In the genomic region with DNA sequence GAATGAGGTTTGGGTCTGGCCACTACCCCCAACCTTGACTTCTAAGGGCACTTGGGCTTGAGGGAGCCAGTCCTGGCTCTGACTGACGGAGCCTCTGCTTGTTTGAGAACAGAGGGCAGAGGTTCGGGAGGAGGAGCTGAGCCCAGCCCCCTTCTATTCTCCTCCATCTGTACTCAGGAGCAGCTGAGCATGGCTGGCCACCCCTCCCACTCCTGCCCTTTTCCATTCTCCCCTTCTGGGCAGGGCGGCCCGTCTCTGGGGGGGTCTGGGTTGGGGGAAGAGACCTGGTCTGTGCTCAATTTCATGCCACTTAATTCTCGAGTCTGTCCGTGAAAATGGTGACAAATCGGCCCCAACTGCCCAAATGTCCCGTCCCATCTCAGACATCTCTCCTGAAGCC, we compare ENCODE assay signal across 23 mouse cellular contexts. TPM values are rescaled to one million over a fixed set of nuclear protein-coding genes. Genes with fewer than 3 reads are reported as not detected.
DNase-seq lines count a peak whose midpoint lies in the region; ATAC-seq and TF ChIP-seq lines count a peak whose summit lies in the region.
"Had no signal": no experiment of that assay in that cellular context is flagged by ENCODE, and none has a peak within 500 bp of the region (broad histone marks: within the 10 kb centered on the region; RNA-seq: fewer than 3 reads in every experiment).

No protein-coding gene starts in this region.

- peak; percentile 28 for DNase-seq in embryo, embryonic 10 days (ENCODE audit: low spot score)
- DNase-seq in embryo, embryonic 9.5 days (ENCODE audit: extremely low spot score) = no peak
- DNase-seq in brain, embryonic 14.5 days (ENCODE audit: low read depth) = peak; percentile 45
- no peak for DNase-seq in thymus, postnatal 10 days (ENCODE audit: low spot score in 2 of 2)
- DNase-seq in frontal cortex, adult 2 months (ENCODE audit: extremely low spot score in 1 of 2, low spot score in 1 of 2) = no peak
- DNase-seq: adrenal gland, postnatal 14 days; cerebellum, adult 9-10 months; gastrocnemius, adult 2 months; heart, postnatal 4 days; kidney, adult 8-10 months; kidney, postnatal 25 days; layer of hippocampus, postnatal 36 days; liver, embryonic 13.5 days; lung, adult 2 months; lung, postnatal 14 days; thymus, postnatal 25 days had no signal

- no peak overlapping the region for H3K9ac ChIP-seq in hindbrain, embryonic 12.5 days
- H3K9ac ChIP-seq in hindbrain, embryonic 13.5 days = no peak overlapping the region
- H3K9ac ChIP-seq in midbrain, embryonic 13.5 days (replicated peaks) = no peak overlapping the region
- H3K9ac ChIP-seq: embryonic facial prominence, embryonic 15.5 days; liver, embryonic 13.5 days; neural tube, embryonic 13.5 days had no signal

- TF ChIP-seq CTCF in brain, embryonic 14.5 days (IDR thresholded peaks at IDR 0.05; ENCODE audit: borderline replicate concordance, extremely low read depth, insufficient read depth, insufficient read length) = no peak

- H3K36me3 ChIP-seq in hindbrain, embryonic 12.5 days = no peaks in the 10 kb centered on the region
- H3K36me3 ChIP-seq in hindbrain, embryonic 13.5 days = no peaks in the 10 kb centered on the region
- no peaks in the 10 kb centered on the region for H3K36me3 ChIP-seq in midbrain, embryonic 13.5 days
- H3K36me3 ChIP-seq: embryonic facial prominence, embryonic 15.5 days; liver, embryonic 13.5 days; neural tube, embryonic 13.5 days had no signal

- peaks cover 8% of the 10 kb centered on the region for H3K27me3 ChIP-seq in hindbrain, embryonic 12.5 days
- peaks cover 23% of the 10 kb centered on the region; the same call in 1 of the 2 replicates for H3K27me3 ChIP-seq in hindbrain, embryonic 13.5 days
- H3K27me3 ChIP-seq in midbrain, embryonic 13.5 days = peaks cover 12% of the 10 kb centered on the region; the same call in 1 of the 2 replicates

- H3K27ac ChIP-seq in hindbrain, embryonic 12.5 days = peak overlapping the region; percentile 52; the same call in 1 of the 2 replicates
- no peak overlapping the region for H3K27ac ChIP-seq in hindbrain, embryonic 13.5 days
- peak overlapping the region; percentile 41 for H3K27ac ChIP-seq in midbrain, embryonic 13.5 days
- H3K27ac ChIP-seq: embryonic facial prominence, embryonic 15.5 days; gastrocnemius, adult 2 months; liver, embryonic 13.5 days; neural tube, embryonic 13.5 days had no signal

- 16% methylated on average over 8 of the region's 8 CpGs for WGBS in hindbrain, embryonic 12.5 days
- 12% methylated on average over 8 of the region's 8 CpGs for WGBS in hindbrain, embryonic 13.5 days
- WGBS in midbrain, embryonic 13.5 days = 11% methylated on average over 8 of the region's 8 CpGs

- no peak overlapping the region for H3K4me3 ChIP-seq in hindbrain, embryonic 12.5 days
- H3K4me3 ChIP-seq in hindbrain, embryonic 13.5 days = no peak overlapping the region
- no peak overlapping the region for H3K4me3 ChIP-seq in midbrain, embryonic 13.5 days (replicated peaks)
- H3K4me3 ChIP-seq: embryonic facial prominence, embryonic 15.5 days; gastrocnemius, adult 2 months; liver, embryonic 13.5 days; neural tube, embryonic 13.5 days had no signal

- peak; percentile 57 for ATAC-seq in hindbrain, embryonic 12.5 days (ENCODE audit: low FRiP score)
- ATAC-seq in hindbrain, embryonic 13.5 days (ENCODE audit: low FRiP score) = no peak
- 0 out of 2 replicates have a peak, but pooled peaks have one; percentile 52 for ATAC-seq in midbrain, embryonic 13.5 days

- peaks cover 50% of the 10 kb centered on the region for H3K4me1 ChIP-seq in hindbrain, embryonic 12.5 days
- peaks cover 47% of the 10 kb centered on the region for H3K4me1 ChIP-seq in hindbrain, embryonic 13.5 days (replicated peaks)
- H3K4me1 ChIP-seq in midbrain, embryonic 13.5 days (replicated peaks) = peaks cover 62% of the 10 kb centered on the region
- H3K4me1 ChIP-seq: liver, embryonic 13.5 days had no signal

- no peaks in the 10 kb centered on the region for H3K9me3 ChIP-seq in hindbrain, embryonic 12.5 days (replicated peaks)
- no peaks in the 10 kb centered on the region for H3K9me3 ChIP-seq in hindbrain, embryonic 13.5 days
- H3K9me3 ChIP-seq in midbrain, embryonic 13.5 days = no peaks in the 10 kb centered on the region
- H3K9me3 ChIP-seq: embryonic facial prominence, embryonic 15.5 days; liver, embryonic 13.5 days; neural tube, embryonic 13.5 days had no signal

- TF ChIP-seq POLR2A in brain, embryonic 14.5 days (IDR thresholded peaks at IDR 0.05; ENCODE audit: borderline replicate concordance, extremely low read depth, insufficient read depth, insufficient read length, poor library complexity, severe bottlenecking) = no peak

- no peak overlapping the region for H3K4me2 ChIP-seq in hindbrain, embryonic 12.5 days (replicated peaks)
- no peak overlapping the region for H3K4me2 ChIP-seq in hindbrain, embryonic 13.5 days
- H3K4me2 ChIP-seq in midbrain, embryonic 13.5 days (replicated peaks) = no peak overlapping the region
- H3K4me2 ChIP-seq: embryonic facial prominence, embryonic 15.5 days; liver, embryonic 13.5 days; neural tube, embryonic 13.5 days had no signal

RNA-seq across cellular contexts. Expression of a gene that starts 49.5 kb away (rescaled TPM):
- 65.0 and 68.8 TPM in 2 replicates for polyA plus RNA-seq in hindbrain, embryonic 12.5 days (2016; fragmentation: Nextera tagmentation; extraction: Ambion mirVana)
- polyA plus RNA-seq in hindbrain, embryonic 13.5 days (2015; fragmentation: Nextera tagmentation; extraction: Ambion mirVana) = 64.6 and 67.7 TPM in 2 replicates
- polyA plus RNA-seq in brain, embryonic 14.5 days (2012; rRNA removed) = 36.2 and 64.4 TPM in 2 replicates
- polyA plus RNA-seq in midbrain, embryonic 13.5 days (2015; fragmentation: Nextera tagmentation; extraction: Ambion mirVana) = 57.5 and 62.7 TPM in 2 replicates
- polyA plus RNA-seq in frontal cortex, adult 2 months (2012; rRNA removed) = 0.36 and 0.40 TPM in 2 replicates
- polyA plus RNA-seq: heart, embryonic 16.5 days; lung, adult 2 months; spleen, adult 2 months had no signal

Comparison
In these comparisons a context has a peak if more than half of its experiments do, and no peak if none do; other contexts are left out.
1. DNase-seq: peak in embryo, embryonic 10 days (single experiment) and brain, embryonic 14.5 days (single experiment); none in embryo, embryonic 9.5 days (single experiment), thymus, postnatal 10 days (0 of 2) and frontal cortex, adult 2 months (0 of 2).
2. RNA of a gene that starts 49.5 kb away (polyA plus RNA-seq): 64.6 to 67.7 TPM in hindbrain, embryonic 13.5 days, 65.0 to 68.8 TPM in hindbrain, embryonic 12.5 days, 36.2 to 64.4 TPM in brain, embryonic 14.5 days and 57.5 to 62.7 TPM in midbrain, embryonic 13.5 days; 0.36 to 0.40 TPM in frontal cortex, adult 2 months; every median in the first group is over 10 times any median in the second.